Mouse (Mus musculus): Measurements from ENCODE around the gene Zfp568.

The Zfp568 gene

DNA sequence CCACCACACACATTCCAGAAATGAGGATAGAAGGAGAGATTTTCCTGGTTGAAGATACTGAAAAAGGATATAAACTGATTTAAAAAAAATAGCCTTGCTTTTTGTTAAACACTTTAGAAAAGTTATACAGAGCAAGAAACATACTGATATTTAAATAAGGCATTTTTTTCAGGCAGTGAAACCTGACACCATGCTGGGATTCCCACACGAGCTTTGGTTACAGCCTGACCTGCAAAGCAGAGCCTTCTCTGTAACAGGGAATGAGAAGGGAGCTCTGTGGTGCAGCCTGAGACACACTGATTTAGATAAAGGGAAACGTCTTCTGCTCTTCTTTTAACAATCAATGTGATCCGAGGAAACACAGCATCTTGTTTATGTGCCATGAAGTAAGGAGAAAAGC lies 69.8 kb downstream of the Zfp568 start:
- no peak for DNase-seq (ENCODE audit: low spot score)

DNA sequence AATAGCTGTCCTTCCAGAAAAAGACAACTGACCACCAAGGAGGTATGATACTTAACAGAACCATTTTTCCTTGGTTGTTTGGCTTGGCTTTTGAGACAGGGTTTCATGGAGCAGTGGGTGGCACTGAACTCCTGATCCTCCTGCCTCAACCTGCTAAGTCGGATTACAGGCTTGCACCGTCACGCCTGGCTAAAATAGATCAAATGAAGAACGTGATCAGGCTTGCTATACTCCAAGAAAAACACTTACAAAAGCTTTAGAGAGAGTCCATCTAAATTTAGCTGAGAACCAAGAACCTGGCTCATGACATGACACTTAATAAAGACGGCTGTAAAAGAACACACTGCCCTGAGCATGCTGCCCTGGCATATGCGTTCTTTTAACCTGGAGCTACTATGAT lies 76.6 kb downstream of the Zfp568 start:
- DNase-seq (ENCODE audit: low spot score) = no peak

DNA sequence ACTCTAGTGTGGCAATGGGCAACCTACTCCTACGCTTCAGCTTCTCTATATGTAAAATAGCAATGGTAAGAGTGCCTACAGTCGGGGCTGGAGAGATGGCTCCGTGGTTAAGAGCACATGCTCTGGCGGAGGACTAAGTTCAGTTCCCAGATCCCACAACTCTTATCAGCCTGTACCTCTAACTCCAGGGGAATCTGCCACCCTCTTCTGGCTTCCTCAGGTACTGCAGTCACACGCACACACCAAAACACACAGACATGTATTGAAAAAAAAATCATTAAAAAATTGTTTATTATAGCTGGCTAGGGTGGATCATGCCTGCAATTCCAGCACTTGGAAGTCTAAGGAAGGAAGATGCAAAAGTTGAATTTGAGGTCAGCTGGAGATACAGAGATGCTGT lies 78.7 kb downstream of the Zfp568 start:
- DNase-seq (ENCODE audit: low spot score) = no peak

DNA sequence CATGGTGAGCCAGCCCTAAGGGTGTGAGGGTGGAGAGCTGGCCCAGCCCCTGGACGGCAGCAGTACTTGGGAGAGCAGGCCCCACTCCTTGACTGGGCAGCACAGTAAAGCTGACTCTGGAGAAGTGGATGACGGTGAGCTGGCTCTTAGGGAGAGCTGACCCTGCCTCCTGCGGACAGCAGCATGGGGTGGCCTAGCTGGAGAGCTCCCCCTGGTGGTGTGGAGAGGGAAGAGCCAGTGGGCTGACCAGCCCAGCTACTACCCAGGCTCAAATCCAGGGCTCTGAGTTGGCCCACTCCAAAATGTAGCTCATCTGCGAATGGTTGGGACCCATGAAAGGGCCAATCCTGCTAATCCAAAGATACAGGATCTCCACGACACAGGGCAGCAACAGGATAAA lies 80.9 kb downstream of the Zfp568 start:
- no peak for DNase-seq (ENCODE audit: low spot score)

DNA sequence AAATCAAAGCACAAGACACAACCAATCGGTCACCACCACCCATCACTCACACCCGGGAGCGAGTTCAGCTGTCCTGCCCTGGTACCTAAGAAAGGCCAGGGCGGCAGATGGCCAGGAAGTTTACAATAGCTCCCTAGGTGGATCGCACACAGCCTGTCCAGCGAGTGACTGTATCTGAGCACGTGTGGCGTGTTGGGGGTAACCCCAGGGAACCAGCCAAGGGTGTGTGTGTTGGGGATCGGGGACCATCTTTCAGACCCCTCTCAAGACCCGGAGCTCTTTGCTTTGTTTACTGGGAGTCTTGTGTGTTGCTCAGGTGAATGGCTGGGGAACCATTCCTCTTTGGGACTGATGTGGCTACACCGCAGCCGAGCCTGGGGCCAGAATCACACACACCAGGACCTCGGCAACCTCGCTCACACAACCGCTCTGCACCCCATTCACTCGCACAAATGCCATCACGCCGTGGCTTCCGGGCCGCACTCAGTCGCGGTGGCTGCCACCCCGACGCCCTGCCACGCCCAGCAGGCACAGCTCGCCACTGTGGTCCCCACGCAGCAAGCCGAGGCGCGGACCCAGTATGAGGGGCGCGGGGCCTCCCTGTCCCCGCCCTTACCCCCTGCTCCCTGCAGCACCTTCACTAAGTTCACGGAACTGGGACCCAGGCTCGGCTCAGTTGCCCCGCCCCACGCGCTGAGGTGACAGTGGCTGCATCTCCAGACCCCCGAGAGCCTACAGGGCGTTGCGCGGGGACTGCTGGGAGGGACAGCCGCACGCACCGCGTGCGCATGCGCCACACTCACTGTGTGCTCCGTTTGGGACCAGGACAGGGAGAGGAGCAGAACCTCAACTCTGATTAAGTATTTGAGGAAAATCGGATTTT lies 88.6 kb downstream of the Zfp568 start, which contains the start of gene Zfp82:
Zfp82 (minus strand) TSS at position 755 of the 883 bp plus-strand sequence.
- peak; percentile 79 for DNase-seq (ENCODE audit: low spot score)
